26 mouse cellular contexts compared by ENCODE assay signal in the genomic region with DNA sequence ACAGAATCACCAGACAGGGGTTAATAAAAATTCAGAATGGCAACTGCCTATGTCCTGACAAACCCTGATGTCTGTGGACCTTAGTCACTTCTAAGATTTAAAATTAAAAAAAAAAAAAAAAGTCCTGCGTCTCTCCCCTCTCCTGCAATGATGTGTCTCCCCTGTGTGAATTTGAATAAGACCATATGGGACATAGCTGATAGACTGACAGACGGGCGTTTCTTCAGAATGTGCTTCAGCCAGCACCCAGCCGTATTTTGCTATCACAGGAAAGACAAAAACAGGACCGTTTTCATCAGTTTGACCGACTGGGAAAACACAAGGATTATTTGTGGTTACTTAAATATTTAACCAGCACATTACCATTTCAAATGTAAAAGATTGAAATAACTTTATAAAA.
DNase-seq lines count a peak whose midpoint lies in the region; ATAC-seq and TF ChIP-seq lines count a peak whose summit lies in the region.
"Had no signal": no experiment of that assay in that cellular context is flagged by ENCODE, and none has a peak within 500 bp of the region (broad histone marks: within the 10 kb centered on the region; RNA-seq: fewer than 3 reads in every experiment).

No protein-coding gene starts in this region.

- peaks cover 27% of the 10 kb centered on the region for H3K4me1 ChIP-seq in forebrain, embryonic 14.5 days (ENCODE audit: control insufficient read depth, insufficient read depth, low read length)
- peaks cover 58% of the 10 kb centered on the region for H3K4me1 ChIP-seq in forebrain, embryonic 12.5 days
- no peaks in the 10 kb centered on the region; the same call in 1 of the 2 replicates for H3K4me1 ChIP-seq in lung, embryonic 14.5 days (ENCODE audit: insufficient read depth)
- H3K4me1 ChIP-seq in lung, adult 2 months (ENCODE audit: control insufficient read depth, insufficient read depth, low read length): no peaks in the 10 kb centered on the region
- peaks cover 56% of the 10 kb centered on the region for H3K4me1 ChIP-seq in midbrain, embryonic 12.5 days
- peaks cover 7% of the 10 kb centered on the region for H3K4me1 ChIP-seq in stomach, embryonic 16.5 days (ENCODE audit: control insufficient read depth, insufficient read depth, low read length)
- H3K4me1 ChIP-seq: liver, embryonic 12.5 days had no signal

- WGBS in forebrain, embryonic 14.5 days: 33% methylated on average over 6 of the region's 6 CpGs
- 43% methylated on average over 6 of the region's 6 CpGs for WGBS in forebrain, embryonic 12.5 days
- WGBS in lung, embryonic 14.5 days: 40% methylated on average over 6 of the region's 6 CpGs
- WGBS in lung, adult 2 months: 62% methylated on average over 6 of the region's 6 CpGs
- WGBS in midbrain, embryonic 12.5 days: 28% methylated on average over 6 of the region's 6 CpGs
- WGBS in stomach, embryonic 16.5 days: 48% methylated on average over 6 of the region's 6 CpGs

- no peaks in the 10 kb centered on the region for H3K36me3 ChIP-seq in forebrain, embryonic 14.5 days (ENCODE audit: control insufficient read depth, insufficient read depth, low read length)
- no peaks in the 10 kb centered on the region for H3K36me3 ChIP-seq in forebrain, embryonic 12.5 days (replicated peaks)
- H3K36me3 ChIP-seq in lung, embryonic 14.5 days (ENCODE audit: insufficient read depth): no peaks in the 10 kb centered on the region
- H3K36me3 ChIP-seq in midbrain, embryonic 12.5 days: no peaks in the 10 kb centered on the region
- no peaks in the 10 kb centered on the region for H3K36me3 ChIP-seq in stomach, embryonic 16.5 days (ENCODE audit: control insufficient read depth, insufficient read depth, low read length)
- H3K36me3 ChIP-seq: G1E; heart, embryonic 12.5 days; liver, embryonic 12.5 days; neural tube, embryonic 12.5 days had no signal

- H3K4me2 ChIP-seq in forebrain, embryonic 14.5 days (ENCODE audit: low read length): no peak overlapping the region
- H3K4me2 ChIP-seq in forebrain, embryonic 12.5 days: no peak overlapping the region
- H3K4me2 ChIP-seq in lung, embryonic 14.5 days: no peak overlapping the region
- peak overlapping the region; percentile 45 for H3K4me2 ChIP-seq in midbrain, embryonic 12.5 days (replicated peaks)
- H3K4me2 ChIP-seq in stomach, embryonic 16.5 days (ENCODE audit: low read depth, low read length): peak overlapping the region; percentile 8; the same call in 1 of the 2 replicates
- H3K4me2 ChIP-seq: heart, embryonic 12.5 days; liver, embryonic 12.5 days; neural tube, embryonic 12.5 days had no signal

- TF ChIP-seq CTCF in lung, embryonic 14.5 days (IDR thresholded peaks at IDR 0.05; ENCODE audit: low read depth): no peak
- TF ChIP-seq CTCF in lung, adult 2 months (IDR thresholded peaks at IDR 0.05; ENCODE audit: insufficient read depth, low read length): no peak

- H3K9me3 ChIP-seq in forebrain, embryonic 14.5 days (replicated peaks; ENCODE audit: control insufficient read depth, low read length): no peaks in the 10 kb centered on the region
- H3K9me3 ChIP-seq in forebrain, embryonic 12.5 days: no peaks in the 10 kb centered on the region
- no peaks in the 10 kb centered on the region for H3K9me3 ChIP-seq in lung, embryonic 14.5 days (ENCODE audit: low read depth, low read length)
- H3K9me3 ChIP-seq in midbrain, embryonic 12.5 days: no peaks in the 10 kb centered on the region
- no peaks in the 10 kb centered on the region for H3K9me3 ChIP-seq in stomach, embryonic 16.5 days (replicated peaks; ENCODE audit: control insufficient read depth, low read length)
- H3K9me3 ChIP-seq: G1E; heart, embryonic 12.5 days; liver, embryonic 12.5 days; neural tube, embryonic 12.5 days had no signal

- no peak overlapping the region for H3K9ac ChIP-seq in forebrain, embryonic 14.5 days (ENCODE audit: low read length)
- H3K9ac ChIP-seq in forebrain, embryonic 12.5 days: no peak overlapping the region
- H3K9ac ChIP-seq in lung, embryonic 14.5 days: no peak overlapping the region
- no peak overlapping the region for H3K9ac ChIP-seq in midbrain, embryonic 12.5 days (replicated peaks)
- no peak overlapping the region for H3K9ac ChIP-seq in stomach, embryonic 16.5 days (ENCODE audit: low read length)
- H3K9ac ChIP-seq: heart, embryonic 12.5 days; liver, embryonic 12.5 days; liver, postnatal 0 days; neural tube, embryonic 12.5 days had no signal

- DNase-seq in forebrain, embryonic 14.5 days (ENCODE audit: low spot score): peak; percentile 57
- DNase-seq in lung, embryonic 14.5 days: no peak
- no peak for DNase-seq in lung, adult 2 months
- DNase-seq in right cerebral cortex, postnatal 4 days: no peak
- DNase-seq in layer of hippocampus, adult 9-11 months: no peak
- DNase-seq: adrenal gland, adult 8-10 months; cerebellum, adult 8-10 months; cerebellum, postnatal 25 days; gastrocnemius, adult 2 months; gastrocnemius, postnatal 36 days; heart, adult 2 months; kidney, adult 9 months; kidney, postnatal 10 days; left cerebral cortex, postnatal 4 days; liver, postnatal 0 days; lung, postnatal 10 days had no signal

- no peak overlapping the region for H3K4me3 ChIP-seq in forebrain, embryonic 14.5 days (ENCODE audit: low read depth, low read length)
- no peak overlapping the region for H3K4me3 ChIP-seq in forebrain, embryonic 12.5 days (replicated peaks)
- no peak overlapping the region for H3K4me3 ChIP-seq in lung, embryonic 14.5 days (ENCODE audit: low read depth, low read length)
- H3K4me3 ChIP-seq in lung, adult 2 months (replicated peaks; ENCODE audit: extremely low read depth, low read depth, low read length): no peak overlapping the region
- no peak overlapping the region for H3K4me3 ChIP-seq in midbrain, embryonic 12.5 days
- no peak overlapping the region for H3K4me3 ChIP-seq in stomach, embryonic 16.5 days (replicated peaks; ENCODE audit: low read length)
- H3K4me3 ChIP-seq: gastrocnemius, adult 2 months; heart, adult 2 months; heart, embryonic 12.5 days; liver, embryonic 12.5 days; myocyte; neural tube, embryonic 12.5 days had no signal

- H3K27ac ChIP-seq in forebrain, embryonic 14.5 days (ENCODE audit: low read depth, low read length): no peak overlapping the region
- no peak overlapping the region for H3K27ac ChIP-seq in forebrain, embryonic 12.5 days
- H3K27ac ChIP-seq in lung, embryonic 14.5 days (ENCODE audit: low read depth): peak overlapping the region; percentile 18; the same call in 1 of the 2 replicates
- H3K27ac ChIP-seq in midbrain, embryonic 12.5 days (replicated peaks): peak overlapping the region; percentile 65
- no peak overlapping the region for H3K27ac ChIP-seq in stomach, embryonic 16.5 days (ENCODE audit: low read length)
- H3K27ac ChIP-seq: gastrocnemius, adult 2 months; heart, adult 2 months; liver, embryonic 12.5 days; macrophage; neural tube, embryonic 12.5 days had no signal

- no peak; the same call in 1 of the 2 replicates for ATAC-seq in forebrain, embryonic 14.5 days
- ATAC-seq in forebrain, embryonic 12.5 days (ENCODE audit: low FRiP score): no peak
- no peak for ATAC-seq in lung, embryonic 14.5 days (ENCODE audit: insufficient read depth)
- no peak for ATAC-seq in midbrain, embryonic 12.5 days (ENCODE audit: low FRiP score, low read depth)
- ATAC-seq in stomach, embryonic 16.5 days (ENCODE audit: insufficient read depth, low FRiP score): no peak
- ATAC-seq: intestine, embryonic 16.5 days; liver, embryonic 12.5 days; liver, postnatal 0 days had no signal

- TF ChIP-seq POLR2A in lung, adult 2 months (IDR thresholded peaks at IDR 0.05; ENCODE audit: borderline replicate concordance, extremely low read depth, low read depth, low read length): no peak

- no peaks in the 10 kb centered on the region for H3K27me3 ChIP-seq in forebrain, embryonic 14.5 days (replicated peaks; ENCODE audit: control insufficient read depth, insufficient read depth, low read length)
- peaks cover 6% of the 10 kb centered on the region; the same call in 1 of the 2 replicates for H3K27me3 ChIP-seq in forebrain, embryonic 12.5 days
- no peaks in the 10 kb centered on the region for H3K27me3 ChIP-seq in lung, embryonic 14.5 days (ENCODE audit: insufficient read depth, low read length)
- peaks cover 3% of the 10 kb centered on the region; the same call in 1 of the 2 replicates for H3K27me3 ChIP-seq in midbrain, embryonic 12.5 days
- H3K27me3 ChIP-seq in stomach, embryonic 16.5 days (ENCODE audit: control insufficient read depth, insufficient read depth, low read length): no peaks in the 10 kb centered on the region
- H3K27me3 ChIP-seq: heart, embryonic 12.5 days; liver, embryonic 12.5 days; neural tube, embryonic 12.5 days had no signal

Comparison
In these comparisons a context has a peak if more than half of its experiments do, and no peak if none do; other contexts are left out.
1. H3K27ac ChIP-seq: peak in lung, embryonic 14.5 days (single experiment) and midbrain, embryonic 12.5 days (single experiment); none in forebrain, embryonic 14.5 days (single experiment), forebrain, embryonic 12.5 days (single experiment) and stomach, embryonic 16.5 days (single experiment).
2. H3K4me2 ChIP-seq: peak in midbrain, embryonic 12.5 days (single experiment) and stomach, embryonic 16.5 days (single experiment); none in forebrain, embryonic 14.5 days (single experiment), forebrain, embryonic 12.5 days (single experiment) and lung, embryonic 14.5 days (single experiment).